Mouse (Mus musculus): ENCODE measurements at regions not wholly inside any gene's neighbourhood (a gene's known extent, or its start where the extent isn't known, plus 50 kb on each side); places are given as distances from the start of the nearest gene placed in this dataset.

DNA sequence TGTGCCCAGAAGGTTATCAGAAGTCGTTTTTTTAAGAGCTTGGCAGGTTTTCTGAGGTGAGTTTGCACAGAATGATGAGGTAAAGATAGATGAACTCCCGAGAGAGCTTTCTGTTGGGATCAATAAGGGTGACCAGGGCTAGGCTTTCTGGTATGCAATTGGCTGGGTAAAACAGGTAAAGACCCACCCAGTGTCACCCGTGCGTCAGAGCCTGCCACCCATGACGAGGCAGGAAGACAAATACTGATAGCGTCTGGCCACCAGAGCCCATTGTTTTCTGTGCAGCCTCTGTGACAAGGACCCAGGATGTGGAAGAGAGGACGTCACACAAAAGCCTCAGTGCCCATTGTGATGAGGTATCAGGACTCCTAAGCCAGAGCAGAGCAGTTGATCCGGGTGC, 58.0 kb upstream of the Vps8 start:
- no peak for DNase-seq

DNA sequence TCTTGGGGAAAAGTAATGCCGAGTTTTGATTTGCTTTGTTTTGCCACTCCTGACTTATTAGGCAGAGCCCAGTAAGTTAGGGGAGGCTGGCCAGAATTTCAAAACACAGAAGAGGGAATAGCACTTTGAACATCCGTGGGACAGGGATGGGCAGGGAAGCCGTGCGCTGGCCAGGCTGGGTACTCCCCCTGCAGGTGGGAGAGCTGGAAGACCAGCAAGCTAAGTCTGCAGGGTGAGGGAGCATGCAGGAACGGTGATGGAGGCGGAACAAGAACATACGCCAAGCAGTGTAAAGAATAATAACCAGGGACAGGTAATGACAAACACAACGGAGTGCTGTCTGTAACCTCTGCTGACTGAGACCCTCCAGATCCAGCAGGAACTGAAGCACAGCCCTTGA, 55.5 kb upstream of the Vps8 start:
- DNase-seq: peak; percentile 4

DNA sequence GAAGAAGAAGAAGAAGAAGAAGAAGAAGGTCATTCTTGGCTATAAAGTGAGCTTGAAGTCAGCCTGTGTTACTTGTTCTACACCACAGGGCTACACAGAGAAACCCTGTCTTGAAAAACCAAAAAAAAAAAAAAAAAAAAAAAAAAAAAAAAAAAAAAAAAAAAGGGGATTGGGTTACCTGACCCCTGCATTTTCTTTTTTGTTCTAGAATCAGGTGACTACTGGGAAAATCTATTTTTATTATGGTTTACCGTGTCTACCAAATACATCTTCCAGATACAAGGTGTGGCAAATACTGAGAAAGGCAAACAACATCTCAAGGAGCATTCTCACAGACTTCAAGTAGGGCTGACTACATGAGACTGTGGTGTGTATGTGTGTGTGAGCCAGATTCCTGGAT, 54.1 kb upstream of the Vps8 start:
- no peak for DNase-seq

DNA sequence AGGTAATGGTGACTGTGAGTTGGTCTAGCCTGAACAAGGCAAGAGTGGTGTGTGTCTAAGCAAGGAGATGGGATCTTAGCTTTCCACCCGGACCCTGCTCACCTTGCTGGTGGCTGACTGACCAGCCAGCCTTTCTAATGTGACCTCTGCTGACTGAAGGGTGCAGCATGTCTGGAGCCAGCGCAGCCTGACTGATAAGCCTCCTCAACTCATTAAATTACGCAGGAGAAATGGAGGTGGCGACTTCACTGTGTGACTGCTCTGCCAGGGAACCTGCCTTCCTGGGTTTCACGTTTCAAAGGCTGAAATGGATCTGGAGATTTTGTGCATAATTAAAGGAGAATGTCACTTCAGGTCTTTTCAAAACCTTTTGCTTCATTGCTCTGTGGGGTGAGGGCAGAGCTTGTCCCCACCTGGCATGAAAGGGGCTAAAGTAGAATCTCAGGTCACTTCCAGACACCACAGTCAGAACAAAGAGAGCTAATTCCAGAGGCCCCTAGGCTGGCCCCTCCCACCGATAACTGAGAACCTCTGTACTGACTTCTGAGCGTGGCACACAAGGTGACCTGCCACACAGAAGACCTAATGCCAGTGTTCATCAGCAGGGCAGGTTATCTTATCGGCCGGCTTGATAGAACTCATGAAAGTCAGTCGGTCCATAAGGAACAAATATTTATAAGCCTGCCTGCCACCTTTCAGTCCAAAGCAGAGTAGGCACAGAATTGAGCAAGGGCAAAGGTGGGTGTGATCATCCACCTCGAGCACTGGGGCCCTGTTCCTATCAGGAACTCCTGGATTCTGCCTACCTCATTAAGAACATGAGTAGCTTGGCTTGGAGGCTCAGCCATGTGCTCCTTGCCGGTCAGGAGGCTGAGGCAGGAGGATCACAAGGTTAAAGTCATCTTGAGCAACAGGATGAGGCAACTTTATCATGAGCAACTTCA, 53.1 kb upstream of the Vps8 start:
- no peak for DNase-seq
